Mouse (Mus musculus) left cerebral cortex, adult 2 months (tissue): ENCODE results near the gene Cyp27b1. TPM values are rescaled to one million over a fixed set of nuclear protein-coding genes. Genes with fewer than 3 reads are reported as not detected.

Experiments used
- DNase-seq, 2 experiments: peaks; one replicate each; pipeline ENCODE4 v3.0.0; 2021 to 2022; ENCODE audit warnings: low spot score in 2 of 2, mixed read lengths in 1 of 2; ENCODE audit errors: extremely low spot score in 1 of 2
- H3K27ac ChIP-seq: fragments of 200-600 bp; 2 replicates; pipeline ENCODE4 v1.8.1; 2022
- H3K4me3 ChIP-seq: fragments of 200-600 bp; 2 replicates; pipeline ENCODE4 v1.8.1; 2022
- CTCF ChIP-seq: fragments of 200-600 bp; IDR thresholded peaks from 2 replicates; pipeline ENCODE4 v1.8.1; 2022; ENCODE audit warnings: antibody characterized with exemption, mild to moderate bottlenecking, moderate library complexity
- intact Hi-C: fragments of 180-260 bp; cut with DNase I; formaldehyde crosslinking; loops from one replicate; pipeline ENCODE4 v1.15.1; 2025
- total RNA-seq, 2 experiments: library from RNA; stranded (reverse); gene quantifications; 2 replicates each; pipeline ENCODE4 v1.2.3; 2021

The Cyp27b1 gene
- total RNA-seq, 2 experiments from 2014 or later = 0.36 to 0.77 TPM

DNA sequence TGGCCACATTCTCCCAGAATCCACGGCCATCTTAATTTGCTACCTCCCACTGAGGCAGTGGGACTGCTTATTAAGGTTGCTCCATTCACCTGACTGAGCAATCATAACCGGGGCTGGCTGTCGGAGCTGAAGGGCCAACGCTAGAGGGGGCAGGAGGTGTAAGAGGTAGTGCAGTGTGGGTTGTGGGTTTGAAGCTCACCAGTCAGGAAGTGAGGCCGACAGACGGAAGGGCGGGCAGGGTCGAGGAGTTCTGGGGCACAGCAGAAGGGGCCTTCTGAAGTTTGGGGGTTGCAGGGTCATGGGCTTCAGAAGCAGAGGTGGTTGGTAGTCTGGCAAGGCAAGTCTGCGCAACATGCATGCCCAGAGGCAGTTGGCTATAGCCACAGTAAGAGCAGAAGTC is 27.0 kb downstream of the Cyp27b1 start, which contains the start of gene Agap2:
Agap2 (plus strand) TSS at position 205 of the 400 bp plus-strand sequence.
- intact Hi-C loops = no loop called here
- Histone ChIP-seq H3K4me3 (no peak within 1 kb of the TSS), H3K27ac (peak within 1 kb of the TSS; percentile 96; the same call in 1 of the 2 replicates)
- DNase-seq = no peak
- no peak for TF ChIP-seq CTCF

DNA sequence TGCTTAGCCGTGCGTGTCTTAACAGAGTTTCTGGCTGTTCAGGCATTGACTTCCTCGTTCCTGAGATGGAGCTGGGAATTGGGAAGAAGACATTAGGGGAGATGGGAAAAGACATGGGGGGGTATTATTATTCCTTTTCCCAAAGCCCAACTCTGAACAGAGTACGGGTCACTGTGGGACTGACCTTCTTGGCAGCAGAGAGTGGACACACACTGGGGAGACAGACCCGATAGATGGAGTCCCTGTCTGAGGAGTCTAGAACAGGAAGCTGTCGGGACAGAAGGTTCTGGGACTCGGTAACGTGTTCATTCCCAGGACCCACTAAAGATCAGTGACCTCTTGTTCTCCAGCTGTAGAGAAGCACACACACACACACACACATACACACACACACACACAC is 27.6 kb downstream of the Cyp27b1 start:
- no peak overlapping the region for H3K27ac ChIP-seq
- intact Hi-C loops = no loop called here
- no peak for DNase-seq
- H3K4me3 ChIP-seq = no peak overlapping the region
- no peak for TF ChIP-seq CTCF

DNA sequence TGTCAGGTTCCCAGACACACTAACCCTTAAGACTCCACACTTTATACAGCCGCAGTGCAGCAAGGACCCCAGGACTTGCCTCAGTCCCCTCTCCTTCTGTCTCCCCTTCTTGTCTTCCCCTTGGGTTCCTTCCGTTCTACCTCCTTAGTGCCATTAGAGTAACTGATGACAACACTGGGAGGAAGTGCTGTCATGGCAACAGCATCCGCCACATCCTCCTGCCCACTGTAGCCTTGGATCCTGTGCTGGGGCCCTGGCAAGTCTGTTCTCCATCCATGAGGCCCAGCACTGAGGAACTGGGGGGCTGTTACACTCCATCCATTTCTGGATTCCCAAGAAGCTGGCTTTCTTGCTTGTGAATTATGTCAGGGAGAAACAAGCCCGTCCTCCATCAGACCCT is 28.0 kb downstream of the Cyp27b1 start:
- H3K27ac ChIP-seq = peak overlapping the region; percentile 96
- no peak overlapping the region for H3K4me3 ChIP-seq
- TF ChIP-seq CTCF = no peak
- intact Hi-C loops = no loop called here
- DNase-seq = no peak

DNA sequence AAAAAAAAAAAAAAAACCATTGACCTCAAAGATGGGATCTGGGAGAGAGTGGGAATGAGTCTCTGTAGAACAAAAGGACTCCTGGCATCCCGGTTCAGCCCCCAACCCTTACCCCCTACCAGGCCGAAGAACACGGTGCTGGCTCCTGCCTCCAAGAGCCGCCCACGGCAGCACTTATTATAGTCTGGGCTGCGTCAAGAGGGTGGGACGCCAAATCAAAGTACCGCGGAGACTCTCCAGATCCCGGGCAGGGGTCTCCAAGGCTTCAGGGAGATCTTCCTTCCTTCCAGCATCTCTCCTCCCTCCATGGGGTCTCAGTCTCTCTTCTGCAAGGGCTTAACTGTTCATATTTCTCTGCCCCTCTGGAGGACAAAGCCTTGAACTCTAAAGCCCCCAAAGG is 29.5 kb downstream of the Cyp27b1 start:
- peak overlapping the region; percentile 96 for H3K27ac ChIP-seq
- intact Hi-C loops = no loop called here
- DNase-seq = peak in 1 of 2 experiments; percentile 51
- H3K4me3 ChIP-seq = peak overlapping the region; percentile 85
- no peak for TF ChIP-seq CTCF

DNA sequence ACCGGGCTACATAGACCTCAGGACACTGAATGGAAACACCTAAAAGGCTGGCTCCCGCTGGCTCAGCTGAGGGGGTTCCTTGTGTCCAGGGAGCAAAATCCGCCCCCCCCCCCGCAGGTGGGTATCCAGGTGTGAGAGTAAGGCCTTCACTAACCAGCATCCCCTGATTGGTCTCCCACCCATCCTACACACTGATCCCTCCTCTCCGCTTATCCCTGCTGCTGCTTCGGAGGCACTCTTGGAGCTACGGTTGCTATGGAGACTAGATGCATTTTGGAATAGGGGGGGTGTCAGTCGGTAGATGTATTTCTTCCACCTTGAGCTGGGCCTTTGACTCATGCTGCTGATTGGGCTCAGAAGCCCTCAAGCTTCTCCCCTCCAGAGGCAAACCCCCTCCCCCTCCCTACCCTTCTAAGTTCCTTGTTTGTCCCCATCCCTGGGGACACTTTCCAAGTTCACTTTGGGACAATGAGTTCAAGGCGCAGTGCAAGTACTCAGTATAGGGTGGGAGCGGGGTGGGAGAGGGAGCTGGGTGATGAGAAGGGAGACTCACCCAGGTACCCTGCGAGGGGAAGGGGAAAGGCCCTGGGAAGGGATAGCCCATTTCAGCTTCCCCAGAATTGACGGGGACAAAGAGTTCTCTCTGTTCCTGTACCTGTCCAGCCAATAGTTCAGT is 30.1 kb downstream of the Cyp27b1 start:
- peak overlapping the region; percentile 85 for H3K4me3 ChIP-seq
- intact Hi-C loops = no loop called here
- peak; percentile 54 to 70 for DNase-seq
- H3K27ac ChIP-seq = peak overlapping the region; percentile 96
- no peak for TF ChIP-seq CTCF

DNA sequence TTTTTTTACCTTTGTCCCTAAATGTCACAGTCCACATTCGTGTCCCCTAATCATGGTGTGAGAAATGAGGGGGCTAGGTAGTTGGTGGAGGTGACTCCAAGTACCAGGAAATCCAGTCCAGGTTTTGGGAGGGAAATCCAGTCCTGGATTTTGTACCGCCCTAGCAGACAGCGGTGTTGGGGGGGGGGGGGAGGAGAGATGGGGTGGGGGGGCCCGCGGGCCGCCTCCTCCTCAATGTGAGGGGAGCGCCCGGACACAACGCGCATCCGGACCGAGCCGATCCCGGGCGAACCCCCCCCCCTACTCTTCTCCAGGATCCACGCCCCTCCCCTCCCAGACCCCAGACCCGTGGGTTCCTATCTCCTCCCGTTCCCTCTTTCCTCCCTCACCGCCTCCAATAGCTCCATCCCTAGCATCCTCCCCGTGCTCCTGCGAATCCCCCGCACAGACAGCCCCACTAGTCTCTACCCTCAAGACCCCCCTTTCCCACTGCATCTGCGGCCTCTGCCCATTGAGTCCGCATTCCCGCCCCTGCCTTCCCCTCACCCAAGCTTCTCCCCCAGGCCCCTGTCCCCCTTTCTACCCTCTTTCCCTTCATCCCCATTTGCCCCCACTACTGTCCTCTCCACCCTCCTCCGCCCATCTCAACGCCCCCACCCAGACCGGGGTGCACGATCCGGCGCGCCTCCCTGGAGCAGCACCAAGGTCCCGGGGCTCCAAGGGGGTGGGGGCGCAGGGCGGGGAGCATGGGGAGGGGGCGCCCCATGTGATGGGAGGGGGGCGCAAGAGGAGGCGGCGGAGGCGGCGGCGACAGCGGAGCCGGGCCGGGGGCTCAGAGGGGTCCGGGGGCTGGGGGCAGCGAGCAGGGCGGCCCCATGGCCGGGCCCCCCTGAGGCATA is 30.9 kb downstream of the Cyp27b1 start:
- TF ChIP-seq CTCF = no peak
- Histone ChIP-seq H3K27ac (peak overlapping the region; percentile 96), H3K4me3 (peak overlapping the region; percentile 85)
- DNase-seq = peak; percentile 73 to 82
- intact Hi-C loops = no loop called here

DNA sequence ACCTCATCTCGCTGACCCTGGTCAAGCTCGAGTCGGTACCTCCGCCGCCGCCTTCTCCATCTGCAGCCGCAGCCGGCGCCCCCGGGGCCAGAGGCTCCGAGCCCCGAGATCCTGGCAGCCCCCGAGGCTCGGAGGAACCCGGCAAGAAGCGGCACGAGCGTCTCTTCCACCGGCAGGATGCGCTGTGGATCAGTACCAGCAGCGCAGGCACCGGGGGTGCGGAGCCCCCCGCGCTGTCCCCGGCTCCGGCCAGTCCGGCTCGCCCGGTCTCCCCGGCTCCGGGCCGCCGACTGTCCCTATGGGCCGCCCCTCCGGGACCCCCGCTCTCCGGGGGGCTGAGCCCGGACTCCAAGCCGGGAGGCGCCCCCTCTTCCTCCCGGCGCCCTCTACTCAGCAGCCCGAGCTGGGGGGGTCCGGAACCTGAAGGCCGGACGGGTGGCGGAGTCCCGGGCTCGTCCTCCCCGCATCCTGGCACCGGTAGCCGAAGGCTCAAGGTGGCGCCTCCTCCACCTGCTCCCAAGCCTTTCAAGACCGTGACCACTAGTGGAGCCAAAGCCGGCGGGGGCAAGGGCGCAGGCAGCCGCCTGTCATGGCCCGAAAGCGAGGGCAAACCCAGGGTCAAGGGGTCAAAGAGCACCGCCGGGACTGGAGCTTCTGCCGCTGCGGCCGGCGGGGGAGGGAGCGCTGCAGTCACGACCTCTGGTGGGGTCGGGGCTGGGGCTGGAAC is 31.8 kb downstream of the Cyp27b1 start:
- DNase-seq = peak in 1 of 2 experiments; percentile 59
- intact Hi-C loops = no loop called here
- Histone ChIP-seq H3K27ac (peak overlapping the region; percentile 96), H3K4me3 (peak overlapping the region; percentile 85)
- TF ChIP-seq CTCF = peak; percentile 43

DNA sequence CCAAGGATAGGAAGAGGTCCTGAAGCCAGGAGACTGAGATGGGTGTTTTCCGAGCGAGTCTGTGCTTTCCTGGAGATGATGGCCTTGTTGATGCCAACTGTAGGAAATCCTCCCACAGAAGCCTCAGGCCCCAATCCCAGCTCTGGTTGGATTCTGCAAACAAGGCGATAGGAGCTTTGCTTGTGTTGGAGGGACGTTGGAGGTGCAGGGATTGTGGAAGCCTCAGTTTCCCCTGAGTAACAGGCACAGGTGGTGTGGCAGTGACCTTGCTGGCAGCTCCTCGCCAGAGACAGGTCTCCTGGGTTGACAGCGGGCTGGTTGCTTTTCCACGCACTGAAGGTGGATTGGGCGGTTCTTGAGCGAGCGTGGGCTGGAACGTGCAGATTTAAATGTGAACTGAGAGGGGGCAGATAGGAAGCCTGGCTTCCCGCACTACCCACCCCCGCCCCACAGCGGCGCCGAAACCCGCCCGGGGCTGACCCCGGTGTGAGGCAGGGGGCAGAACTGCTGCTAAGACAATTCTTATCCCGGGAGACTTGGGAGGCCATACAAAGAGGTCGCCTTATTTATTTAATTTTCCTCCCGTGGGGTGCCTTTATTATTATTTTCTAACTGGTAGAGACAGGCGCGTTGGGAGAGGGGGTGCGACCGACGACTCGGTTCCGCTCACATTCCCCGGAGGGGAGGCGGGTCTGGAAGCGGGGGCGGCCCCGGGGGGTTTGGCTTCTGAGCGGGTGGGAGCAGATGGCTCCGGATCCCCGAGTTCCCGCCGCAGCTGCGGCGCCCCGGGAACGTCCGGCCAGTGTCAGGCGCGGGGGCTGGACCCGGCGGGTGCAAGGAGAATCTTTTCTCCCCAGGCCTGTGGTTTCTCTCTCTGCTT is 33.1 kb downstream of the Cyp27b1 start:
- DNase-seq = peak in 1 of 2 experiments; percentile 68
- Histone ChIP-seq H3K4me3 (peak overlapping the region; percentile 85), H3K27ac (peak overlapping the region; percentile 96)
- intact Hi-C loops = no loop called here
- no peak; the same call in 1 of the 2 replicates for TF ChIP-seq CTCF

DNA sequence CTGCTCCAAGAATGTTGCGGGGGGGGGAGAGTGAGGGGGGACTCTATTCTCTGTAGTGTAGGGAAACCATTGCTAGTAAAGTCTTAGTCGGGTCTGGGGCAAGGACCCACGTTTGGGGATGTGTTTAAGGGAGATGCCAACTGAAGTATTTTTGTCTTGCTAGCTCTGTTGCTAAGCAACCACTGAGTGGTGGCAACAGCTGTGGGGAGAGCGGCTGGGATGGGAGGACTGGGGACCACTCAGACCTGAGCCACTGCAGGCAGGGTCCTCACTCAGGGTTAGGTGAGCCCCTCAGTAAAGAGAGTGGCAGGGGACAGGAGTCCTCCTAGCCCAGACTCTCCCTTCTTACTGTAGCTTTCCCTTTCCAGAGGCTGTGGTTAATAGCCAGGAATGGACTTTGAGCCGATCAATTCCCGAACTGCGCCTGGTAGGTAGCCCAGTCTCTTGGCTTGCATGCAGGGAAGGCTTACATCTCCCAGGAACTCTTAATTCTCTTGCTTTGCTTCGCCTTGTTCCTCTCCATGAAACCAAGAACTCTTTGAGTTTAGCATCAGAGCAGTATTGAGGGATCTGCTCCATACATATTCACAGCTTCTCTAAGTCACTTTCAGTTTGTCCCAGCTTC is 34.1 kb downstream of the Cyp27b1 start:
- Histone ChIP-seq H3K27ac (peak overlapping the region; percentile 96), H3K4me3 (peak overlapping the region; percentile 85)
- intact Hi-C loops = no loop called here
- no peak for DNase-seq
- no peak for TF ChIP-seq CTCF

DNA sequence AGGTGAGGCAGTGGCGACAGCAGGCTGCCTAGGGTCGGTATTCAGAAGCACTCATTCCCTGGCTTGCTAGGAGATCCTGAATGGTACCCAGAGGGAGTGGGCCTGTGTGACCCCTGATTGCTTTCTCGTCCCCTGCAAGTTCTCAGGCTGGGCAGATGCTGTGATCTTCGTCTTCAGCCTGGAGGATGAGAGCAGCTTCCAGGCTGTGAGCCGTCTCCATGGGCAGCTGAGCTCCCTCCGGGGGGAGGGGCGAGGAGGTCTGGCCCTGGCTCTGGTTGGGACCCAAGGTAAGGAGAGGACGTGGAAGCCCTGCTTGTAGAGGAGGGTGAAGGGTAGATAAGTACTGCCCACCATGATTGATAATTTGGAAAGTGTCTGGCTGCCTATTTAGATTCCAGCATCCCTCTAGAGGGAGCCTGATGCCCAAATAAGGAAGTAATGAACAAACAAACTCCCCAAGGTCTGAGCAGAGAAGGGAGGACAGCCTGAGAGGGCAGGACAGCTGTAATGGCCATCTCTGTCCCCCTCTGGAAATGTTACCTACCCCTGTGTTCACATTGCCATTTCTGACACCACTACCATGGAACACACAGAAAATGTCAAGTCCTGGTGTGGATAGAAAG is 35.4 kb downstream of the Cyp27b1 start:
- no peak for DNase-seq
- TF ChIP-seq CTCF = no peak; the same call in 1 of the 2 replicates
- intact Hi-C loops = no loop called here
- Histone ChIP-seq H3K4me3 (no peak overlapping the region), H3K27ac (peak overlapping the region; percentile 17; the same call in 1 of the 2 replicates)
